Mouse (Mus musculus): ENCODE data around the gene Lrrk1. TPM values are rescaled to one million over a fixed set of nuclear protein-coding genes. Genes with fewer than 3 reads are reported as not detected.

Gene Lrrk1
- total and polyA plus RNA-seq, 3 experiments = 15.5 to 21.2 (median 19.7) TPM

- peak; percentile 63 for DNase-seq
Measured at GRCm38 (mm10) chr7:66300680-66301079, 87.5 kb downstream of the Lrrk1 start.

- DNase-seq = no peak
Measured at GRCm38 (mm10) chr7:66297656-66298021, 90.5 kb downstream of the Lrrk1 start.

- no peak for DNase-seq
Measured at GRCm38 (mm10) chr7:66296921-66297655, 91.1 kb downstream of the Lrrk1 start.

DNA sequence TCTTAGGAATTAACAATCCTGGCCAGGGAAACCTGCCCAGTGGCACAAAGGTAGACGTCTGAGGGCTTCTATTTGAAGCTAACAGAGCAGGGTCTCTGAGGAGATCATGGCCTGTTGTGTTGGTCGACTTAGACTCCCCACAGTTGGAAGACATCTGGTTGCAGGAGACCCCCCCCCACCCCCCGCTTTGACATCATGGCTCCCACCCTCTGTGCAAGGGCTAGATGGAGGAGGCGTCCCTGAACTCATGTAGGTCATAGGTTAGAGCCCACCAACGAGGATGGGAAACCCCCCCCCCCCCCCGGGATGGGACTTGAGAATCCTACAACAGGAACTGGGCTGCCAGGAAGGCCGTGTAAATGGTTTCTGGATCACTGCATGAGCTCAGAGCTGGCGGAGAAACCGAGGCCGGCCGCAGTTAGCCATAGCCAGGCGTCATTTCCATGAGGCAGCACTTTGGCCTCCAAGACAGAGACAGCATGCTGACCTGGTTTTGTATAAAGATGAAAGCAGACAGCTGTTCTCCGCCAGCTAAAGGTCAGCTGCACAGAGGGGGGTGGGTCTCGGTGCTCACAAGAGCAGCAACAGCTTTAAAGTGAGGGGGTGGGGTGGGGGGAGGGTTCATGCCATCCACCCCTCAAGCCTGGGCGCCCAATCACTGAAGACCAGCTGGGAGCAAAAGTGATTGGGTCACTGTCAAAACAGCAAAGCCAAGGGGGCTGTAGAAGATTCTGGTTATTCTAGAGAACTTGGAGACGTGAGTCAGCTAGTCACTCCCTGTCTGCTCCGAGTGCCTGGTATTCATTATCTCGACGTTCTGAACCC lies 95.4 kb downstream of the Lrrk1 start:
- peak; percentile 60 for DNase-seq

DNA sequence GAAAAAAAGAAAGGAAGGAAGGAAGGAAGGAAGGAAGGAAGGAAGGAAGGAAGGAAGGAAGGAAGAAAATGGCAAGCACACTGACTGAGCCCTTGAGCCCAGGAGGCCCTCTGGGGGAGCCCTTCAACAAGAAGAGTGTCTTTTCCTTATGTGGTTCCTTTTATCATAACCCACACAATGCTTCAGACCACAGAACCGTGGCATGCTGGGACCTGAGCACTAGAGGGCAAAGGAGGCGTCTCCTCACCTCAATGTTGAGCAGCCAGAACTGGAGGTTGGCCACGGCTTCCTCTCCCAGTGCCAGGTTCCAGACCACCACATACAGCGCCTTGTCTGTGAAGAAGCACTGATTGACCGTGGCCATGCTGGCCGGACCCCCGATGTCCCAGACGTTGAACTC lies 96.1 kb downstream of the Lrrk1 start:
- DNase-seq = no peak

GRCm38 (mm10) chr7:66282984-66283612 lies 105.1 kb downstream of the Lrrk1 start:
- no peak for DNase-seq

DNA sequence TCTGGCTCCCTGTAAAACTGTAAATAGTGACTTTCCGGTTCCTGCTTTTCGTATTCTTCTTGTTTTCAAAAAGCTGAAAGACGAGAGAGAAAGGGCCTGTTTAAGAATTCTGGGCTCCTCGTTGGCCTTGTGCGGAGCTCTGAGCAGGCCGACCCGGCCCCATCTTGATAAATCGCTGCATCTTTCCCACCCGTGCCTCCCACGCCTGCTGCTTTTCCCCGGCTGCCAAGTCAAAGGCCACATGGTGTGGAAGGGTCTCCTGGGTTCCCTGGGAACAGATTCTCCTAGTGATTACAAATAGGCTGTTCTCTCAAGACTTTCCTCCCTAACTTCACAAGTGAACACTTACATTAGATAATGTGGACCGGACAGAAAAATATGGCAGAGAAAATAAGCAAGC lies 105.9 kb downstream of the Lrrk1 start:
- no peak for DNase-seq

- DNase-seq = no peak
Measured at GRCm38 (mm10) chr7:66278001-66278400, 110.1 kb downstream of the Lrrk1 start.

DNA sequence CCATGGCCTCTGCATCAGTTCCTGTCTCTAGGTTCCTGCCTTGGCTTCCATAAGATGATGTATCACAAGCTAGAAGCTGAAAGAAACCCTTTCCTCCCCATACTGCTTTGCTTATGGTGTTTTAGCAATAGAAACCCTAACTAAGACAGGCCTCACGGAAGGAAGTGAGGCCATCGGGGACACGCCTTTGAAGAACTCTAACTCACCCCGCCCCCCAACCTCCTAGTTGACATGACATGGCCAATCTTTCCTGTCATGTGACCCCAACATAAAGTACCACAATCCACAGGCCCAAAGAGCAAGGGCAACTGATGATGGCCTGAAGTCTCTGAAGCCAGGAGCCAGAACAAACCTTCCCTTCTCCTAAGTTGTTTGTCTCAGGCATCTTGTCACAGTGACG lies 114.7 kb downstream of the Lrrk1 start:
- no peak for DNase-seq

- no peak for DNase-seq
Measured at GRCm38 (mm10) chr7:66271226-66271625, 116.9 kb downstream of the Lrrk1 start.

- no peak for DNase-seq
Measured at GRCm38 (mm10) chr7:66266942-66267850, 121.0 kb downstream of the Lrrk1 start.

GRCm38 (mm10) chr7:66263421-66263820 lies 124.7 kb downstream of the Lrrk1 start:
- DNase-seq = no peak

GRCm38 (mm10) chr7:66262570-66263156 lies 125.5 kb downstream of the Lrrk1 start:
- DNase-seq = no peak

DNA sequence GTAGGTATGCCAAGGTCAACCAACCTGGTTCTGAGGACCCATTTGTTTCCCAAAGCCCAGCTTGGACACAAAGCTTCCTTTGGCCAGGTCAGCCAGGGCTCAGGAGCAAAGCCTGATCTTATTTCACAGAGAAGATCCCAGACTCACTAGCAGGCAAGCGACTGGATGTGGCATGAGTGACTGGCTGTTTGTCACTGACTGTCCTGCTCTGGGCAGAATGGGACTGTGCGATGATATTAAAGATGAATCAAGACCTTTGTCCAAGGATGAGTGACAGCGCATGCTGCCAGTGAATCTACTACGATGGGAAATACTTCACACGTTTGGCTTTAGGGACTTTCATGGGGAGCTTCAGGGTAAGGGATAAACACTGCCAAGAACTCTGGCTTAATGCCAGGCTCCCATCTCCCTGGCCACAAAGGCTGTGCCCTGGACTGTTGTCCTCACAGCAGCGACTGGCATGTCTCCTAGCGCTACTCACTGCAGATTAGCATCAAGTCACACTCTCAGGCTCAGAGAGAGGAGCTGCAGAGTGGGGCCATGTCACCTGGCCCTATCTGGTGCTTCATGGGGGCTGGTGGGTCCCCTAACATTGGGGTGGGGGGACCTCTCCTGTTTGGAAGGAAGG lies 127.3 kb downstream of the Lrrk1 start:
- DNase-seq = no peak

- DNase-seq = no peak
Measured at GRCm38 (mm10) chr7:66260295-66260694, 127.9 kb downstream of the Lrrk1 start.

- no peak for DNase-seq
Measured at GRCm38 (mm10) chr7:66259436-66260206, 128.5 kb downstream of the Lrrk1 start.

GRCm38 (mm10) chr7:66258997-66259396 lies 129.2 kb downstream of the Lrrk1 start:
- DNase-seq = no peak

DNA sequence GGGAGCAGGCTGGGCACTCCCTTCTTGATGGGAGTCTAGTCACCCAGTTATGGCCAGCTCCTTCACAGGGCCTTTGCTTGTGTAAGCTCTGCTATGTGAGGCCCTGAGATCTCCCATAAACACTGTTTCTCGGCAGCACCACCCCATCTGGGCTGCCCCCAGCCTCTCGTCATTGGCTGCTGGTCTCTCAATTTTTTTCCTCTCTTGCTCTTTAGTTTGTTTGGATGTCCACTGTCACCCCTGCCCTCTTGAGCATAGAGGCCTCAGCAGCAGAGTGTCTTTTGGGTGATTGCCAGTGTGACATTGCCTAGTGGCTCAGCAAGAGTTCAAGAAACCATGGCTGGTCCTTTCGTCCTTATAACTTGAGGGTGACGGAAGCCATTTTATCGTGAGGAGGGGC lies 130.9 kb downstream of the Lrrk1 start:
- no peak for DNase-seq

- no peak for DNase-seq
Measured at GRCm38 (mm10) chr7:66256441-66256840, 131.7 kb downstream of the Lrrk1 start.

DNA sequence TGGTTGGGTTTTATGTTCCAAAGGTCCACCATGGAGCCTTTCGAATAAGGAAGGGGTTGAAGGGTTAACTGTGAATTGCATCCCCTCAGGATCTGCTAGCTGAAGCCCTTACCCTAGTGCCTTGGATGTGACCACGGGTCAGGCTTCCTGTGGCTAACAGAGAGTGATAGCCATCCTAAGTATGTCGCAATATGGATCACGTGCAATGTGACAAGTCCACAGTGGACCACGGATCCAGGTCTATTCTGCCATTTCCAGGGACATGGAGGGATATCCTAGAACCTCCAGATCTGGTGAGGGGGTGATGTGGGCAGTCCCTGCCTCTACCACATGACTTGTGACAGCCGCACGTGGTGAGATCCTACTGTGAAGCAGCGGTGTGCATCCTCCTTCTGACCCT lies 133.2 kb downstream of the Lrrk1 start:
- DNase-seq = no peak

Data from adrenal gland, adult 2 months (tissue).